Mouse (Mus musculus) cerebellum, adult 2 months (tissue): ENCODE measurements at regions not wholly inside any gene's neighbourhood (a gene's known extent, or its start where the extent isn't known, plus 50 kb on each side); places are given as distances from the start of the nearest gene placed in this dataset.

Experiments used
- CTCF ChIP-seq: fragments of 200-500 bp; IDR thresholded peaks from 2 replicates; pipeline ENCODE4 v1.5.1; 2011; ENCODE audit warnings: low read depth, mild to moderate bottlenecking, control low read depth, low read length, moderate library complexity, borderline replicate concordance; ENCODE audit not compliant: insufficient read depth
- POLR2A ChIP-seq: fragments of 200-500 bp; IDR thresholded peaks from 2 replicates; pipeline ENCODE4 v1.6.1; 2011; ENCODE audit warnings: low read length, control low read depth, borderline replicate concordance; ENCODE audit not compliant: insufficient read depth

DNA sequence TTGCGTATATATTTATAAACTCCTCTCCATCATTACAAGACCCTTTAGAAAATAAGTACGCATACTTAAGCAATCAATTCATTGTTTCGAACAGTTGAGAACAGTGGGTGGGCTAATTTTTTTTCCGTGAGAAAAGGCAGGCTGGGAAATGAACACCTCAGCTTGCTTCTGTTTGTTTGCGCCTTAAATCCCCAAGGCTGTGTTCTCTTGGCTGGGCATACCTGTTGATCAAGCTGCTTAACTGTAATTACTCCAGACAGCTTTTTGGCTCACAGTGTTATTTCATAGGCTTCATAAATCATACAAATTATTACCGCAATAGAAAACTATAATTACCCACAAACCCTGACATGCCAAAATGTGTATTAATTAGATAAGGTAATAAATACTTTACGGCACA lies 848.0 kb upstream of the 4930412O13Rik start:
- TF ChIP-seq CTCF (no peak), POLR2A (no peak)
